Mouse (Mus musculus): ENCODE measurements around the gene Kif28. TPM values are rescaled to one million over a fixed set of nuclear protein-coding genes. Genes with fewer than 3 reads are reported as not detected.

The Kif28 gene
- polyA plus RNA-seq, 1 experiment from 2014 or later: 0.07 TPM

Other genes starting within 250 kb of the Kif28 start
- gene Smyd3, start 227.2 kb downstream of the Kif28 start, polyA plus RNA-seq (2015; fragmentation: Nextera tagmentation; extraction: Ambion mirVana): 14.5 and 17.5 TPM in 2 replicates
- gene Tfb2m, start 199.0 kb downstream of the Kif28 start, polyA plus RNA-seq (2015; fragmentation: Nextera tagmentation; extraction: Ambion mirVana): 30.2 and 31.5 TPM in 2 replicates
- 27.9 and 28.2 TPM in 2 replicates for gene Cnst, start 198.9 kb downstream of the Kif28 start, polyA plus RNA-seq (2015; fragmentation: Nextera tagmentation; extraction: Ambion mirVana)
- gene Sccpdh, start 77.1 kb downstream of the Kif28 start, polyA plus RNA-seq (2015; fragmentation: Nextera tagmentation; extraction: Ambion mirVana): 114 and 126 TPM in 2 replicates
- 0.22 TPM in 1 of 2 replicates, not detected in the other for gene Gm10518, start 58.1 kb upstream of the Kif28 start, polyA plus RNA-seq (2015; fragmentation: Nextera tagmentation; extraction: Ambion mirVana)
- 21.7 and 21.9 TPM in 2 replicates for gene Ahctf1, start 58.4 kb upstream of the Kif28 start, polyA plus RNA-seq (2015; fragmentation: Nextera tagmentation; extraction: Ambion mirVana)
- 20.8 and 25.5 TPM in 2 replicates for gene Cdc42bpa, start 215.2 kb upstream of the Kif28 start, polyA plus RNA-seq (2015; fragmentation: Nextera tagmentation; extraction: Ambion mirVana)

All from midbrain, embryonic 13.5 days (tissue).